Mouse (Mus musculus): ENCODE results near the gene Cnfn.
"Not testable (repeated sequence)": the region's sequence is repeated elsewhere in the genome, so short reads cannot be mapped to it uniquely, and the experiment has no call there.

Cnfn gene

DNA sequence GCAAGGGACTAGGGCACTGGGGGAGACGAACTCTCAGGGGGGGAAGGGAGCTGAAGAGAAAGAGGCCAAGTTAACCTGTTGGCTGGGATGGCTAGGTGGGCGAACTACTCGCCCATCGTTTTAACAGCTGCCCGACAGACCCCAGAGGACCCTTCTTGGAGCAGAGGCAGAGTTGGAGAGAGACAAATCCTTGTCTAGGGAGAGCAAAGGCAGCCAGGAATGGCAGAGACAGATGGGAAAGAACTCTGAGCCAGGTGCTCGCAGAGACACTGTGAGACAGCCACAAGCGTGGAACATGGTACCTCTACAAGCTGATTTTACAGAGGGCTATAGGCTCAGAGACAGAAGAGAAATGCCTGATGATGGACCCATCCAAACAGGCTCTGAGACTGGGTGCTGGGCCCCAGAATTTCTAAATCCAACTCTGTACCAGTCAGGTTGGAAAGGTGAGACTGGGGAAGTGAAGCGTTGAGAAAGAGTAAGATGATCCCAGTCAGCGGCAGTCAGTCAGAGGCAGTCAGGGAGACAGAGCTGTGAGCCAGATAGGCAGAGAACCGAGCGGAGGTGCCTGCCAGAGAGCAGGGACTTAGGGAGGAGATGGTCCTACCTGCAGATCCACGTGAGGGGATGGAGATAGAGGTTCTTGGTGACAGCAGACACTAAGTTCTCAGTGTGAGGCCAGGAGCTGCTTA lies at the start of gene Cnfn:
TSS of gene Cnfn (minus strand) at position 667 of the 692 bp plus-strand sequence.
- DNase-seq (ENCODE audit: low read depth), result no peak

DNA sequence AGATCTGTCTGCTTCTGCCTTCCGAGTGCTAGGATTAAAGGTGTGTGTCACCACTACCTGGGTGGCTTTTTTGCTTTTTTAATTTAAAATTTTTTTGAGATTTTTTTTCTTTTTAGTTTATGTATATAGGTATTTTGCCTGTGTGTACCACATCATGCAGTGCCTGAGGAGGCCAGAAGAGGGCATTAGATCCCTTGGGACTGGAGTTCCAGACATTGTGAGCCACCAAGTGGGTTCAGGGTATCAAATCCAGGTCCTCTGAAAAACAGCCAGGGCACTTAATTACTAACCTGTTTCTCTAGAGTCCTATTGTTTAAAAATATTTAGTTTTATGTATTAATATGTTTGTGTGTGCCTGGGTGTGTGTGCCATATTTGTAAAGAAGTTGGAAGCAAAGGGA lies 48.1 kb upstream of the Cnfn start:
- peak; percentile 35 for DNase-seq (ENCODE audit: low read depth)

DNA sequence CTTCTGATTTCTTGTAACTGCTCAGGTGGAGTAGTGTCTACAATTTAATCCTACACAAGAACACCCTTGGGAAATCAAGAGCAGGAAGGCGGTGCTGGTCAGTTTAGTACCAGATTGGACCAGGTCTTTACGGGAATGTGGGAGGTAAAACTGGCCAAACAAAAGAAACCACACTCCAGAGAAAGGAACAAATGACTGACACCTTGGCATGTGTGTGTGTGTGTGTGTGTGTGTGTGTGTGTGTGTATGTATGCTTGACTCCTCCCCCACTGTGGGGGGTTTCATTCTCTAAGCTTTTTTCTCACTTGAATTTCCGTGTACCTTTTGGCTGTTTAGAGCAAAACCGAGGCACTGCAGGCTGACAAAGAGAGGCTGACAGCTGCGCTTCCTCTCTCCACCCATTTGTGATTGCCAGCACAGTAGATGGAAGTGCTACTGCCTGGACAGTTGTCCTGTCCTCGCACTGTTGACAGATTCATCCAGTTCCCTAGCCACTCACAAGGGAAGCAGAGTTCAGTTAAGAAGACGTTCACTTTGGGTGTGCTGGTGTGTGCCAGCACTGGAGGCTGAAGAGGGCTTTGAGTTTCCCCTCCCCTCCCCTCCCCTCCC lies 43.4 kb upstream of the Cnfn start, which contains the start of gene Cxcl17:
TSS of gene Cxcl17 (minus strand) at position 54 of the 609 bp plus-strand sequence.
- DNase-seq (ENCODE audit: low read depth), result no peak

DNA sequence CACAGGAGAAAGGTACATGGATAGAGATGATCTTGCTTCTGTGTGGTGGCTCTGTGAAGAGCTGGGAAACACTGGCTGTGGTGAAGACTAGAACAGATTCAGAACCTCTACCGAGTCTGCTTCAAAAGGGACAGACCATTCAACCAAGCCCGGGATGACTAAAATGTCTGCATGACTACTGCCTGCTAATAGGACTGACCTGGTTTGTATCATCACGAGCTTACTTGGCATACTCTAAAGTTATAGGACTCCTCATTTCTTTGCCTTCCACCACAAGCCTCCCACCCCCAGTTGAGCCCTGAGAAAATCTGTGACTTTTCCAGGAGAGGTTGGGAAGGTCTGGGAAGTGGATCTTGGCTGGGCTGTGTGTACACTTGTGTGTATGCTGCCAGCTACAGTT lies 42.3 kb upstream of the Cnfn start:
- peak; percentile 46 for DNase-seq (ENCODE audit: low read depth)

DNA sequence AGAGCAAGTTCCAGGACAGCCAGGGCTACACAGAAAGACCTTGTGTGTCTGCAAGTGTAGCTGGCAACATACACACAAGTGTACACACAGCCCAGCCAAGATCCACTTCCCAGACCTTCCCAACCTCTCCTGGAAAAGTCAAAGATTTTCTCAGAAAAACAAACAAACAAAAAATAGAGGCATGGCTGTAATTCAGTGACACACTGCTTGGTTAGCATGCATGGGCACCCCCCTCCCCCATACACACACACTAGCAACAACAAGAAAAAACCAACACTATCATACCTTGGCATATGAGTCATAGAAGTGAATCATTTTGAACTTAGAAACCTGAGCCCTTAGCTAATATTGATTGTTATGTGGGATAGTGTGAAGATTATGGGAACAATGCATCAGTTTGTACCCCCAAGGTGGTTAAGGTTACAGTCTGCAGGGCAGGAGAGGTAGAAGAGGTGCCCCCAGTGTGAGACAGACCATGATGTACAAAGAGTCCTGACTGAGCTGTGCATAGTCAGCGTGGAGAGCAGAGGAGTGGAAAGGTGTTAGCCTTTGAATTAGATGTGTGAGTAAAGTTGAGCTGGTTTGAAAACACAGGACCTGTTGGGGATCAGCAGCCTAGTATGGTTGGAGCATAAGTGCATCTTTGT lies 41.6 kb upstream of the Cnfn start:
- peak; percentile 73 for DNase-seq (ENCODE audit: low read depth)

DNA sequence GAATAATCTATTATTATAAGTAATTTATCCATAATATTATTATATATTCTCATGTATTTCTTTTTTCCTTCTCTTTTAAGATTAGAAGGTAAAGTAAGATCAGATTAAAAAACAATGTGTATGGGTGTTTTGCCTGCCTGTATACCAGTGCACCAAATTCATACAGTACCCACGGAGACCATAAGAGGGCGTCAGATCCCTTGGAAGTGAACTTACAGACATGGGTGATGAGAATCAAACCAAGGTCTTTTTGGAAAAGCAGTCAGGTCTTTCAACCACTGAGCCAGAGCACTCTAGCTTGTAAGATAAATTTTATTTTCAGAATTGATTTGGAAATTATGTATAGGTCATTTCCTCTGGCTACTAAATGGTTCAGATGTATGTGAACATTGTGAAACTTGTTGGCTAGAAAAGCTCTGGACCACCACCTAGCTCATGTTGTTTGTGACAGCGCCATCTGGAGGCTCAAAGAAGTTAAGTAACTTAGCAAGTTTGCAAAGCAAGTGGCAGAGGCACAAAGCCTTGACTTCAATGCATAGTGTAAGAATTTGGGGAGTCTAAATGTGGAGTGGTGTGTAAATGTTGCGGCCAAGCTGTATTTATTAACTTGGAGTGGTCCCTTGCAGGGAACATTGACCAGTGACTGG lies 39.7 kb upstream of the Cnfn start:
- DNase-seq (ENCODE audit: low read depth), result peak; percentile 78

DNA sequence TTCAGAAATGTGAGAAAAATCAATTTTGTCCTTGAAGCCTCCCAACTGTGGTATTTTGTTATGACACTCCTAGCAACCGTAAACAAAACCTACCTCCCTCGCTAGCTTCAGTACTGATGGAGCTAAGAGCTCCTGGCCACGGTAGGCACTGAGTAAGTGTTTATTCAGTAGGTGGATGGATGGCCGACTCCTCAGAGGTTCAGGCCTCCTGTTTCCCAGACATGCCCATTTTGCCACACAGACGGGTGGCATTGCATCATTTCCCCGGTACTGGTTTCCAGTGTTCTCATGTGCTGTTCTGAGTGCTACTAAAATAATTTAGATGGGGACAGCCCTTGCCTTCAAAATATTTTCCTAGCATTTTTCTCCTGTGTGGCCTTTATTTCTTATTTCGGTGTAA lies 36.9 kb upstream of the Cnfn start:
- no peak for DNase-seq (ENCODE audit: low read depth)

DNA sequence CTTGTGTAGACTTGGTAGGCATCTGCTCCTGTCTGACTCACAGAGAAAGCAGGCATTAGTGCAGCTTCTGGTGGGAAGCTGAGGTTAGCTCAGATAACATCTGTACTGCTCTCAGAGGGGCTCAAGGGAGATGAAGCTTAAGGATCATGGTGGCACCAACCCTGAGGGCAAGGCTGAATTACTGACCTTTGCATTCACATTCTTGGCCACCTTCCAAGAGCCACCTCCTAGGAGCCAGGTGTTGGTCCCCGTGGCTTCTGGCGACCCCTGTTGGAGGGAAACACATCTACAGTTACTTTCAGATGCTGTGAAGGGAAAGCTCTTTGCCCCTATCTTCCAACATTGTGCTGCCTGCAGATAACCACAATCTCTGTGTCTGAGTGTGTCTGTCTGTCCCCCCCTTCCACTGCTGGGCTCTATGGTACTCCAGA lies 33.2 kb upstream of the Cnfn start:
- peak; percentile 68 for DNase-seq (ENCODE audit: low read depth)

DNA sequence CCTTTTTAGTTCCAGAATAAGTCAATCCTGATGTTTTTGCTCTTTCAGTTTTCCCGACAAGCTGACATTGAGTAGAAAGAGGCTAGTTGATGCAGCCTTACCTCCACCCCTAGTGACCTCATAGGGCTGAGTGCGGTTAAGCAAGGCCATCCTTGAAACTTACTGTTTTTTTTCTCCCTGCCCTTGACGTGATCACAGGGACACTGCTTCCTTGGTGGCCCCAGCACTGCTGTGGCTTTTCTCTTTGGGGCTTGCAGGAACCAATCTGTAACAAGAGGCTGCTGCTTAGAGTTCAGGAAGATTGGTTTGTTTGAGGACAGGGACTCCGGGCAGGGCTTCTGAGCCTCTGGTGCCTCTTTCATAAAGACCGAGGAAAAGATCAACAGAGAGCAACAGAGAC lies 32.5 kb upstream of the Cnfn start:
- DNase-seq (ENCODE audit: low read depth), result no peak

DNA sequence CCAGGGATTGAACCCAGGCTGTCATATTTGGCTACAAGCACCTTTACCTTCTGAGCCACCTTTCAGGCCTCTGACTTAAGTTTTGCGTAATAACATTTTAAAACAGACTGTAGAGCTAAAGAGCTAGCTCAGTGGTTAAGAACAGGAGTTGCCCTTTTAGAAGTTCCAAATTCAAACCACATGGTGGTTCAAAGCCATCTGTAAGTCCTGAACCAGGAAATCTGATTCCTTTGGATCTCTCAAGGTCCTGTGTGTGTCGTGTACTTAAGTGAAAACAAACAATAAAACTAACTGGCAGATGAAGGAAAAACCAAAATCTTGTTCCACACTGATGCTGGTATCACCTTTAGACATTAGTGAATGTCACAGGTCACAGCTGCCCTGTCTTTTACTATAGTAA lies 32.0 kb upstream of the Cnfn start:
- DNase-seq (ENCODE audit: low read depth), result peak; percentile 49

DNA sequence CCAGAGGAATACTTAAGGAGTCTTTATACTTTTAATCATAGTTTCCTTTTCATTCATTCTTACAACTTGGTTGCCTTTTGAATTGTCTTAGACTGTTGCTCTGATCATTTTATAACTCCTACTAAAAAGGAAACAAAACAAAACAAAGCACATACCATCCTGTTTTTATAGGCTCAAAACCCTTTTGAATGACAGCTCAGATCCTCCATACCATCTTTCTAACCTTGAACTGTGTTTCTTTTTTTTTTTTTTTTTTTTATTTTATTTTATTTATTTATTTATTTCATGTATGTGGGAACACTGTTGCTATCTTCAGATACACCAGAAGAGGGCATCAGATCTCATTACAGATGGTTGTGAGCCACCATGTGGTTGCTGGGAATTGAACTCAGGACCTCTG lies 29.5 kb upstream of the Cnfn start:
- not testable (repeated sequence) for DNase-seq (ENCODE audit: low read depth)

DNA sequence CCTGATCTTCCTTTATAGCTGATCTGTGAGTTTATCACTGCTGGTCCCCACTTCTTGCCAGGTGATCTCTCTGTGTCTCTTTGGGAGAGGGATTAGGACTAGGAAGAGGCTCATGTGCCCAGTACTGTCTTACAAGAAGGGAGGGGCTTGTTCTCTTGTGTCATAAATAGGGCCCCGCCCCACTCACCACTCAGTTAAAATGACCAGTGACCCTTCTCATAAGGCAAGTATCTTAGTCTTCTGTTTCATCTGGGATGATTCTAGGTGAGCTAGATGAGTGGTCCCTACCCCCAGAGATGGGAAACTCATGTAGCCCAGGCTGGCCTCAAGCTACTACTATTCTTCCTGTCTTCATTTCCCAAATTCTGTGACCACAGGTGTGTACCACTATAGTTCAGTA lies 29.1 kb upstream of the Cnfn start, which contains the start of gene Lipe:
TSS of gene Lipe (minus strand) at position 101 of the 400 bp plus-strand sequence.
- no peak for DNase-seq (ENCODE audit: low read depth)

DNA sequence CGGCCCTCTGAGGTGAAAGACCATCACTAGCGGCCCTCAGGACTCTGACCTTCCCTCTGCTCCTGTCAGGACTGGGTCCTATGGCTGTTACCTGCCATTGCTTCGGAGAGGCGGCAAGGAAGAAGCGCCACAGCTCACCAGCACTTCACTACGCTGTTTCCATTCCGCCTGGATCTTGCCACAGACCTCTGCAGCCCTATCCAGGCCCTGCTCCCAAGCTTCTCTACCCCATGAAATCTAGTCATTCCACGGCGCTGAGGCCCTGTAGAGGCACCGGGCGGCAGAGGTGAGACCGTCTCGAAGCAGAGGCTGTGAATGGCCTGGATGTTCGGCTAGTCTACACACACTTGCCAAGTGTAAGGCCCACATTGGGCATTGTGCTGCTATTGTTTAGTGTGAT lies 27.1 kb upstream of the Cnfn start:
- no peak for DNase-seq (ENCODE audit: low read depth)

DNA sequence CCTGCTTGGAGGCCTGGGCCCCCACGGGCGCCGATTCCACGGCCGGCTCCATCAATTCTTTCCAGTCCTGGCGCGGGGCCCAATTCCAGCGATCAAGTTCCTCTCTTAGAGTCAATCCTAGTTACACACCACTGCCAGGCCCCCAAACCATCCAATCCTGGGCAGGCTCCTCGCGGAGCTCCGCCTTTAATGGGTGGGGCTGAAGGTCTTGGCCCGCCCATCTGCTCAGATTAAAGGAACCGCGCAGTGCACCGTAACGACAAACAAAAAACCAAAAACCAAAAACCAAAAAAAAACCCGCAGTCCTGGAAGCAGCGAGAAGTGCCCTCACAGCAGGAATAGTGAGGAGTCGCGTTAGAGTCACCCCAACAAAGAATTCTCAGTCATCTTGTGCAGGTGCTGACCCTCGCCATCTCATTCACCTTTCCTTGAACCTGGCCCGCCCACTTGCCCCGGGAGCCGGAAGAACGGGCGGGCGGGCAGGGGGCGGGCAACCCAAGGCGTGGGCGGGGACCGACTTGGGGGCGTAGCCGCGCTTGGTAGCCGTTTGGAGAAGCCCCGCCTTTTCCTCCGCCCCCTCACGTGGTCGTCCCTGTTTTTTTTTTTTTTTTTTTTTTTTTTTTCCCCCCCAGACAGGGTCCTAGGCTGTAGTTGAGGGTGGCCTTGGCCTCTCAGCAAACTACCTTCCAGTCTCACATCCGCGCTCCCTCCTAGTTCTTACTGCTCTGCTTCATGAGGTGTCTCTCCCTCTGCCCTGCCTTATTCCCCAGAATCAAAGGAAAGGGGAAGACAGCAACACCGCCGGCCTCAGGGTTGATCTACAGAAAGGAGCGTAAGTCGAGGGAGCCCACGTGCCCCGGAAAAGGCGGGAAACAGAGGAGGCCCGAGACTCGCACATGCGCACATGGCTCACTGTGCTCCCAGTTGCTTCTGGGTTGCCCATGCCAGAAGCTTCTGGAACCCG lies 26.3 kb upstream of the Cnfn start:
- peak; percentile 97 for DNase-seq (ENCODE audit: low read depth)

DNA sequence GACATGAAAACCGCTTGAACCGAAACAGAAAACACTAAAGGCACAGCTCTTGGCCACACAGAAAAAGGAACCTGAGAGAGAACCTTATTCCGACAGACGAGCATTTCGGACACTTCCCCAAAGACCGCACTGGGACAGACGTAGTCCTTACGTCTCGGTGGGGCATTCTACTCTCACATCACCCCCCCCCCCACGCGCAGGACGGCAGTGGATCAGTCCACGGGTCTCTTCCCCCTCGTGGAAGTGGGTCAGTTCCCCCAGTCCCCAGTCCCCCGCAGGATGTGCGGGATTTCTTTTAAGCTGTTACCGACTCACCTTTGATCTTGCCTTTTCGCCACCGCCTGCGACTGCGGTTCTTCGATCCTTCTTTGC lies 25.6 kb upstream of the Cnfn start:
- DNase-seq (ENCODE audit: low read depth), result peak; percentile 33

DNA sequence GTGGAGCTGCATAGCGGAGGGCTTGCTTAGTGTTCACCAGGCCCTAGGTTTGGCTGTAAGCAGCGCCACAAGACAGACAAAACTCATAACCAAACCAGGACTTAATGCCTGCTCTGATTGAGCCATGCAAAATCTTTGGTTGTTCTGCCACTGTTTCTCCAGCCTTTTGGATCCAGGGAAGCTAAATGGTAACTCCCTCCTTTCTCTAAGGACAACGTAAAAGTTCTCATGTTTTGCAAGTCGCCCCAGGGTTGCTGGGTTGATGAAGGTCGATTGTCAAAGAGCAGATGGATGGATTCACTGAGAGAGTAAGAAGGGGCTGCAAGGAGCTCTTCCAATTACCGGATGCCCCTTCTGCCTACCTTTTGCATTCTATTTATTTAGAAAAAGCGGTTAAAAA lies 25.2 kb upstream of the Cnfn start:
- no peak for DNase-seq (ENCODE audit: low read depth)

DNA sequence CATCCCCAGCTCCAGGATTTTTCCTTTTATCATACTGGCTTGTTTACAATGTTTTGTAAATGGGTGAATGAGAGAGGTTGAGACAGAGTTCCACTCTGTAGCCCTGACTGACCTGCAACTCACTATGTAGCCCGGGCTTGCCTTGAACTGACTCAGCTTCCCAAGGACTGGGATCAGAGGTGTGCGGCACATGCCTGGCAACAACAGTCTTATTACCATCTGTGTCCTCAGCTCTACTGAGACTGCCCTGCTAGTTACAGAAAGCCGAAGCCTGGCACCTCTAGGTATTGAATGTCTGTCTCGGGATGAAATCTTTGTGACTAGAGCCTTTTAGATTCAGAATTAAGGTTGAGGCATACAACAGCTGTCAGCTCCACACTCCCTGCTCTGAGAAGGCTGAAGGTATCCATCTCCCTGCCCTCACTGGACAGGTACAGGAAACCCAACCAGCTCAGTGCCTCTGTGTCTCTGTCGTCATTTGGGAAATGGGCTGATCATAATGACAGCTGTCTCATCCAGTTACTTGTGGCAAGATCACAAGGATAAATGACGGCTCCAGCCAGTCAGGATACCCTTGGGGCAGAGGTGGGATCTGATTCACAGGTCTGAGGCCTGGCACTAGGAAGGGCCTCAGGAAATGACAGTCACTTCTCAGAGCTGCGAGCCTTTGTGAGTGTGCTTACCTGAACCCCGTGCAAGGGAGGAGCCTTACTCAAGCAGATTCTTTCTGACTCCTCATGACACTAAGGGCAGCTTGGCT lies 24.1 kb upstream of the Cnfn start:
- DNase-seq (ENCODE audit: low read depth), result no peak

DNA sequence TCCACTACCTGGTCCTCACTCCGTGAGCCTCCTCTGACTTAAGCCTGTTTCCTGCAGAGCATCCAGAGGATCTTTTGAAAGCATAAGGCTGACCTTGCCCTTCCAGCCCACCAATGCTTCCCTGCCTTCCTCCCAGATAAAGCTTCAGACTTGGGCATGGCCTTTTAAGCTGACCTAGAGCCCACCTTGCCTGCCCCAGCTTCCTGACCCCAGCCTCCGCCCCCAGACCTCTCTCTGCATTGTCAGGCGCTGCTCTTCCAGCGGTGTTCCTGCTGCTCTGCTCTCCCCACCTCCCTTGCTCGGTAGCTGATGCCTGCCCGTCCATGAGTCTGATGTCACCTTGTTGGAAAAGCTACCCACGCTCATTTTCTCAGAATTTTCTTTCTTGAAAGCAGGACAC lies 23.3 kb upstream of the Cnfn start:
- no peak for DNase-seq (ENCODE audit: low read depth)

DNA sequence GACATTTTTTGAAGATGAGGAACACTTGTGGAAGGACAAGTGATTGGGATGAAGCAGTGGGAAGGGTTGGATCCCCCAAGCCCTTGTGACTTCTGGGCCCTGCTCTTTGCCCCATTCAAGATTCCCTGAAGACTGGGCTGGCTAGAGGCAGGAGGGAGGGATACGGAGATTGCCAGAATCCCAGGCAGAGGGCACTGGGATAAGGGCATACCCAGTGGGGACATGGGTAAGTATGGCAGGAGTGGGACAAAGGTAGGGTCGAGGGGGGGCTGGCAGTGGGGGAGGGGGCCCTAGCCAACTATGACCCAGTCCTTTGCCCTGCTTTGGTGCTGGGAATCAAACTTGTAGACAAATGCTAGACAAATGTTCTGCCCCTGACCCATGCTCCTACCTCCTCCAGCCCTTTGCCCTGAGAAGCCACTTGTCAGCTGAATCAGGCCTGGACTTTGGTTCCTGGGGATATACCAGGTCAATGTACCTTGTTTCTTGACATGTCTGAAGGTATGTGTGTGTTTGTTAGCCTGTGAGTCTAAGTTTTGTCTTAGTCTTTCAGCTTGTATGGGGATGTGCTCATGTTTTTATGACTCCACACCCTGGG lies 22.4 kb upstream of the Cnfn start:
- no peak for DNase-seq (ENCODE audit: low read depth)

DNA sequence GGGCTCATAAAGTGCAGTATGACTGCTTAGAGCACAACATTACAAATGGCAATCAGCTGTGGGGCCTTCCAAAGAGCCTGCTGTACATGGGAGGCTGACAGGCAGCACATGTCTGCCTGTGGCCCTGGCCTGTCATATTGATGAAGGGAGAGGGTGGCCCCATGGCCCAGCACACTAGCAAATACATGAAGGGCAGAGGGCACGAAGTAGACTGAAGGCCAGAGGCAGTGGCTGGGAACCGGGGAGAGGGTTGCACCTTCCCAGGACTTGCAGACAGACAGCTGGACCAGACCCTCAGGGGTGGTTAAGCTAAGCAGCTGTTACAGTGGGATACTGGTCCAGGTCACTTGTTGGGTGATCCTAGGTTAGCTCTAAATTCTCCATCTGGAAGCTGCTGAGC lies 21.5 kb upstream of the Cnfn start:
- DNase-seq (ENCODE audit: low read depth), result no peak

All from NIH3T3 (cell line).